Mouse (Mus musculus) kidney, adult 18-20 months (tissue): ENCODE results near the gene Cfdp1.

ENCODE experiments used
- DNase-seq: peaks from one replicate; pipeline ENCODE4 v3.0.0; 2021

Gene Cfdp1

DNA sequence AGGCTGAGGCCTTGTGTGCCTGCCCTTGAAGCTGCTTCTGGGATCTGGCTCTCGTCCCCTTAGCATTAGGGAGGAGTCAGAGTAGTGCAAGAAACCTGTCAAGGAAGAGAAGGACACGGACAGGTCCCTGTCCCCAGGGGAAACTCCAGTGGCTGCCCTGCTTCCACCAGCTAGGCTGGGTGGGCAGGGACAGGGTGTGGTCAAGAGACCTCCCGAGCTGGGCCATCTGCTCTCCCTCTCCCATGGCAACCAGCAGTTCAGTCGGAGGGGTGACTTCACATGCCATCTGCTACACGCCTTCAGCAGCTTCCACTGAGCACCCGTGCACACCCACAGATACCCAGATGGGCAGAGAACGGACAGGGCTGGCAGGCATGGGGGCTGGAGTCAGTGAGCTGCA, 117.8 kb downstream of the Cfdp1 start:
- peak; percentile 7 for DNase-seq

DNA sequence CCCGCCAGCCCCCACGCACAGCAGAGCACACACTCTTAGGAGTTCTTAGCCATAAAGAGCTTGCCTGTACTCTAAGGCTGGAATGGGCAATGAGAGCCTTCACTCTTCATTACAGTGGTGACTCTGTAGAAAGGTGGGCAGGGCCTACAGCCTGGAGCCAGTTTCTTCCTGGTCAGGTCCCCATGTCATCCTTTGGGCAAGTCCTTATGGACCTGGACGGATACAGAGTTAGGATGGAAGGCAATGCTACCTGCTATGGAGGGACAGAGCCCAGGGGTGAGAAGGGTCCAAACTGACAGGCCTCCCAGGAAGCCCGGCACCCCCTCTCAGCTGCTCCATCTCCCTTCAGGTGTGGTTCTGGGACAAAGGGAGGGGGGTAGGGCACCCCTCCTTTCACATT, 118.3 kb downstream of the Cfdp1 start:
- DNase-seq, result no peak

DNA sequence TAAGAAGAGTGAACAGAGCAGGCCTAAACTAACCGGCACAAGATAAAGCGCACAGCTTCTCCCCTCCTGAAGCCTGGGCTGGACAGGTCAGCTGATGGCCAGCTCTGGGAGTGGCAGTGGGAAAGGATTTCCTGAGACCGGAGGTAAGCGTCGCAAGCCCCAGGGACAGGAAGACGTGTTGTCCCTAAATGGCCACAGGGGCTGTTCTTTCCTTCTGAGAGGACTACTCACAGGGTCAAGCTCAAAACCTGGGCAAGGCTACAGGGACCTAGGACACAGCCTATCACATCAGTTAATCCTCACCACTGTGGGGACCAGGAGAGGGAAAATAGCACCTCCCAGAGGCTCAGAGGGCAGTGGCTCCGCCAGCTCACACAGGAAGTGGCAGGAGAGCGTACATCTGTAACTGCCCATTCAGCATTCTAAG, 118.7 kb downstream of the Cfdp1 start:
- DNase-seq, result peak; percentile 60

DNA sequence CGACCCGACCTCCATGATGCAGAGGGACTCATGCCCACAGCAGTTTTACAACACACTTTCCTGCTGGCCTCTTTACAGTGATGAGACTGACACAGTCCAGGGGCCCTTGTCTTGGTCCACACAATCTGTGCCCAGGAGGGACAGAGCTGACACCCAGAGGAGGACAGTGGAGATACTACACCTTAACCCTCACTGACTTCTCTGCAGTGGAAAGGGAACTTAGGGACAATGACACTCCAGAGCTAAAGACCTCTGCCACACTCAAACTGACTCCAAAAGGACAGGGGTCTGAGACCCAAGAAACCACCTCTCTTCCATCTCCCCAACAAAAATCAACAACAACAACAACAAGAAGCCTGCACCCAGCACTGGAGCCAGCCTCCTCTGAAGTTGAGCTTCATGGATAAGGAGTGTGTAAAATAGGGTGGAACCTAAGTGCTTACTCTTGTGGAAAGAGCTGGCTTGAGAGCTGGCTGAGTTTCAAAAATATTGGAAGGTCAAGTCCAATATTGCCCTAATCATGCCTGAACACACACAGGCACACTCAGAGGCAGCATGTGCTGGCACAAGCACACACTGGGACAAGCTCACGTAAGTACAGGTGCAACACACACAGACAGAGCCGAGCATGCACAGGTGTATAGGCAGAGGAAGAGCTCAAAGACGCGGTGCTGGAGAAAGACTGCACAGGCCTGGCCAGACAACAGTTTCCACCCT, 119.7 kb downstream of the Cfdp1 start:
- DNase-seq, result peak; percentile 47

DNA sequence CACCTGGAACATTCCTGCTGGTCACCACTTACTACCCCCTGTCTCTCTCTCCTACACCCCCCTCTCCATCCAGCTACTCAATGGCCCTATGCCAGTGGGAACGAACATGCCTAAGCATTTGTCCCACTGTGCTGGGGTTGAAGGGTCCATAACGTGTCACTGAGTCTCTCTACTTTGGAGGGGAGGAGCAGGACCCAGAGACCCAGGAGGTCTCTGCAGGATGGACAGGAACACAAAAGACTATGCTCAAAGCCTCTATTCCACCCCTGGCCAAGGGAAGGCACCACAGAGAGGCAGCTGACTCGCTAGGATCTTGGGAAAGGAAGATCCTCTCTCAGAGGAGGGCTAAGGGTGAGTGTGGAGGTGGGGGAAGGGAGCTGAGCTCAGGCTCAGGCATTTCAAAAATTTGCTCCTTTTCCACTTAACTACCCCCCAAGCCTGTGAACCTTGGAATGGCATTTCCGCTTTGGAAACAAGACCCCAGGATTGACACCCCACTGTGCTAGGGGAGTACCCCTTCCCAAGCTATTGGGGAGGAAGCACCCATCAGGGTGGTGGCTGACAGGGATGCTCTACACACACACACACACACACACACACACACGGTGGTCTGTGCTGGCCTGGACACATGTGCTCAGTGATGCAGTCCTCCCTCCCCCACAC, 120.4 kb downstream of the Cfdp1 start:
- peak; percentile 32 for DNase-seq

DNA sequence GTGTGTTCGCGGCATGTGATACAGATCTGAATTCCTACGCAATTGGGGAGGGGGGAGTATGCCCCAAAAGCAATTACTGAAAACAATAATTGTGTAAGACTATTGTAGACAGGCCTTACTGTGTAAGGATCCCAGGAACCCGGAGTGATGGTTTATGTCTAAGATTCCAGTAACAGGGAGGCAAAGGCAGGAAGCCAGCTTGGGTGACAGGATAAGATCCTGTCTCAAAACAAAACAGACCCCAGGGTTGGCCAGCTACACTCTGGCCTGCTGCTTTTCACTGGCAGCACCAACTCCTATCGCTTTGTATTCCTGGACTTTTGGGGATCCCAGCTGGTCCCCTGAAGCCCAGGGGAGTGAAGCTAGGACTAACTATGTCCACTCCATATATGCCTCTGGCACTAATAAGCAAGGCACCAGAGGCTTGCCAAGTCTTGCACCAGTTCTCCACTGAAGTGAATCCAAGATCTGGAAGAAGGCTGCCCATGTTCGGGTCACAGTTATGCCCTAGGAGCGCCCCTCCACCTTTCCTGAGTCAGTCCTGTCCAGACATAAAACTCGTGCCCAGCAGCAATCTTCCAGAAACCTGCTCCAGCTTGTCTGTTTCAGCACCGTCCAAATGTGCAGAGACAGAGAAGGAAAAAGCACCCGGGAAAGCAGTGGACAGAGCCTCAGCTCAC, 121.5 kb downstream of the Cfdp1 start:
- DNase-seq, result peak; percentile 56

DNA sequence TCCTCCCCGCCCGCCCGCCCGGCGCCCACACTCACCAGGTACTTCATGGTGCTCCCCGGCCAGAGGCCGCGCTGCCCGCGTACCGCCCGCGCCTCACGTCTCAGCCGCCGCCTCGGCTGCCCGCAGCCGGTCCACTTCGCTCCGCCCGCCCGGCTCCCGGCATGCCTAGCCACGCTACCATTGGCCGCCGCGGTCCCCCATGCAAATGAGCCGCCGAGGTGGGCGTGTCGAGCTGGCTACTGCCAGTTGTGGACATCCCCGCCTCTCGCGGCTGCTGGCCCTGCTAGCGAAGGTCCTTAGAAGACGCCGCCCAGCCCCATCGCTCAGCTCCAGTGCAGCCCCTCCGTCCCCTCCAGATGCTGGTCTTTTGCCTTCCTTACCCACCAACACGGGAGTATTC, 122.1 kb downstream of the Cfdp1 start:
- DNase-seq, result peak; percentile 99

DNA sequence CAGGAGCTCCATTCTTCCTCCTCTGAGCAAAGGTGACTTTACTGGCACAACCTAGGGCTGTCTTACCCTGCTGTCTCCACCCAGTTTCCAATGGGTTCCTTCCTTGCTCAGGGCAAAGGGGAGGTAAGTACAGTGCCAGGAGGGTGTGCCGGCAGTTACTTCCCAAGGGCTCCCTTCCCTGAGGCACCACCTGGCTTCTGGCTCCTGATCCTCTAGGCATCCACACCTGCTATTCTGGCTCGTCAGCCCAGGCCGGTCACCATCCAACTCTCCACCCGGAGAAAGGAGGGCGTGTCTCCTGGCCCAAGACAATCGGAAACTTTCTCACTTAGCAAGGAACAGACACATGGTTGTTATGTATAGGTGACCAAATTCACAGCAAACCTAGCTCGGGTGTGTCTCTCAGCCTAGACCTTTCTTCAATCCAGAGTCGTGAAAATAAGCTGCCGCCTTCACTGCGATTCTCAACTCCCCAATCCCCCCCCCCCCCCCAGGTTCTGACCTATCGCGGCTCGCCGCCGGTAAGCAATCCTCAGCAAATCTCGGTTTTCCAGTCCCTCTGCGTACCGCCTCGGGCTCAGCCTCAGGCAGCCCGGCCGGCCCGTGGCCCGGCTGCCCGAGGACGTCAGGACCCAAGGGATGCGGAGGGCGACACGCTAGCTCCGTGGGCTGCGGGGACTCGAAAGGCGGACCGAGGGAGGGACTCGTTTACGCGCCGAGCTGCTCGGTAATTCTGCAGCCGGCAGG, 122.7 kb downstream of the Cfdp1 start:
- DNase-seq, result peak; percentile 68

DNA sequence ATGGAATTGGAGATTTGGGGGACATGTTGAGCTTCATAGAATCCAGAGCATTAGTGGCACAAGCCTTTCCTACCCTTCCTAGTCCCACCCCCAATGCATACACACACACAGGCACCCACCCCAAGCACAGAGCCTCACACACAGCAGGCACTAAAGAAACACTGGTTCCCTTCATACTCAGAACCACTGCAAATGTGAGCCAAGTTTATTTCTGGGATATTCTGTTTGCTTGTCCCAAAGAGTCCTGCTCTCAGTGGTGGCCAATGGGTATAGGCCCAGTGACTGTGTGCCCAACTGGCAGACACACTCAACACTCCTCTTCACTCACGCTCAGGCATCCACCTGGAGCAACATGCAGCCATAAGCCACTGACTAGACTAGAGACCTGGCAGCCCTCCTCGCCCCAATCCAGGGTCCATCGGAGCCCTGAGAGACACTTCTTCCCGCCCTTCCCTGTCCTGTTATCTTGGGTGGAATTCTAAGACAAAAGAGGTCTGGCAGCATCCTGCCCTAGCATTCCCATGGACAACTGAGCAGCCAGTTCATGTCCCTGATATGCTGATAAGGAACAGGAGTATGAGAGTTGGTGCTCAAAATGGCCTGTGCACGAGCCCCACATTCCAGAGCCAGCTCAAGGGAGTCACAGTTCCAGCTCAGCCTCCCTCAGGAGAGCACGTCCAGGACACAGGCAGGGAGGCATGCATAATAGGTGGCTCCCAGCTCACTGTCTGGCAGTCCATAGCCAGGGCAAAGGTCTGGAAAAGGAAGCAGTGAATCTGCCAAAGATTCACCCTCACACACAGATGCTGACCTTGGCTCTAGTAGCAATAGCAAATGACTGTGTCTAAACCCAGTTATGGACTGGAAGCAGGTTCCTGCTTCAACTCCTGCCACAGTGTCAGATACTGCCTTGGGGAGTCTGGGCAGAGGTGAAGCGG, 124.6 kb downstream of the Cfdp1 start:
- peak; percentile 75 for DNase-seq

DNA sequence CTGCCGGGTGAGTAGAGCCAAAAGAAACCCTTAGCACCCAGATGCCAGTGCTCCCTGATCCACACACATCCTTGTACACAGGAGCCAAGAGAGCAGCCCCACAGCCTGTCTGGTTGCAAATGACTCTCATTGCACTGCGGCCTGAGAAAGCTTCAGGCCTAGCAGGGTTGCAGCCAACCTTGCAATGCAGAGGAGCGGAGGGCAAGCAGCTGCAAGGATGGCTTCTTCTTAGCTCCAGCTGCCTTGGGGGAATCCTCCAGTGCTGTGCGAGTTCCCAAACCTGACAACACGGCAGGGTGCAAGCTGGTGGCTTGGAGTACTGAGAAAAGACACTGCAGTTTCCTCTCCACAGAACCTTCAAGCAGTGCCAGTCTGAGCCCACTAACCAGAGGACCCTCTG, 125.6 kb downstream of the Cfdp1 start:
- DNase-seq, result no peak

DNA sequence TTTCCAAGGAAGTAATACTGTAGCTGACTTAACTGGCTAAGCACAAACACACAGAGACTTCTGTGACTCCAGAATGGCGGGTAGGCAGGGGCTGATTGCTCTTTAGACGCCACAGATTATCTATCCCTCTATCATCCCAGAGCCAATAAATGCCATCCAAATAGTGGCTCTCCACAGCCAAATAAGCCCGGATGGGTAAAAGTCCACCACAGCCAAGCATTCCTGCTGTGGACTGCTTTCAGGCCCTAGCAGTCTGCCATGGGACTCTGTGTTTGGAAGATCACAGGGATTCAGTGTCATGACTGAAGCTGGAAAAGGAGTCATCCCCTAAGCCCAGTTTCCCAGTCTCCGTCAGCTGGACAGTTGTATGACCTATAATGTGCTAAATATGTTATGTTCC, 126.5 kb downstream of the Cfdp1 start:
- DNase-seq, result no peak

DNA sequence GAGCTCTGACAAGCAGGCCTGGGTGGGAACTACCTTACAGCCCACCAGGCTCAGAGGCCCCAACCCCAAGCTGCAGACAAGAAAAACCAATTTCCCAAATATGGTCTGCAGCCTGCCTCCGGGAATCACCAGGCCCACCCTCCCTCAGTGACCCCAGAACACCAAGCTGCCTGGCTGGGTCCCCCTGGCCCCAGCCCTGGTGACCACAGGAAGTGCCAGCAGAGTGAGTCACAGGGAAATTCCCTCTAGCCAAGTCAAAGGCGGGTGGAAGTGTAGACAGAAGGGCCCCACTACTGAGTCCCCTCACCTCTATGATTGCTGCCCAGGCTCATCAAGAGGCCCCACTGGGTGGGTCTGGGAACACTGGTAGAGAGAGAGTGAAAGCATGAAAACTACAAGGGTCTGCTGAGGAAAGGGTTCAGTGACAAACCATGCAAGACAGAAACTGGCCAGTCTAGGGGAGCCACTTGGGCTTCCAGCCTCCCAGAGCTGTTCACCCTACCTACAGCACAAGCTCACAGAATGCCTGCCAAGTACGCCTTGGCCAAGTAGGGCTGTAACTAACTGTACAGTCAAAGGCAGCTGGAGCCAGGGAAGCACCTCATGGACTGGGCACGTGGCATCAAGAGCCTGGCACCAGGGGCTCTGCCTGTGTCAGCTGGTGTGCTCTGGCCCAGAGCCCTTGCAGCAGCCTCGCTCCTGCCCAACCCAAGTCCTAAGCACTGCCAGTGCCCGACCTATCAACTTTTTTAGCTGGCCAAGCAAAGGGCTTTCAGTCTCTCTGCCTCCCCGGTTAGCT, 127.8 kb downstream of the Cfdp1 start:
- peak; percentile 88 for DNase-seq

DNA sequence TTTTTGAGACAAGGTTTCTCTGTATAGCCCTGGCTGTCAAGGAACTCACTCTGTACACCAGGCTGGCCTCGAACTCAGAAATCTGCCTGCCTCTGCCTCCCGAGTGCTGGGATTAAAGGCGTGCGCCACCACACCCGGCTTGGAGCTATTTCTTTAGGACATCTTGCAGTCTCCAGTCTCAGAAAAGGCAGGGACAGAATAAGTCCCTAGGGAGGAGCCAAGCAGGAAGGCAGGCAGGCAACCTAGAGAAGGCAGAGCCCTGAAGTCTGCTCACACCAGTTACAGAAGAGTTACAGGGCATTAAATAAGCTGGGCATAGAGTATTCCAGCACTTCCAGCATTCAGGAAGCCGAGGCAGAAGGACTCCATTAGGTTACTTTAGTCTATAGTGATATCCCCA, 128.8 kb downstream of the Cfdp1 start:
- no peak for DNase-seq

DNA sequence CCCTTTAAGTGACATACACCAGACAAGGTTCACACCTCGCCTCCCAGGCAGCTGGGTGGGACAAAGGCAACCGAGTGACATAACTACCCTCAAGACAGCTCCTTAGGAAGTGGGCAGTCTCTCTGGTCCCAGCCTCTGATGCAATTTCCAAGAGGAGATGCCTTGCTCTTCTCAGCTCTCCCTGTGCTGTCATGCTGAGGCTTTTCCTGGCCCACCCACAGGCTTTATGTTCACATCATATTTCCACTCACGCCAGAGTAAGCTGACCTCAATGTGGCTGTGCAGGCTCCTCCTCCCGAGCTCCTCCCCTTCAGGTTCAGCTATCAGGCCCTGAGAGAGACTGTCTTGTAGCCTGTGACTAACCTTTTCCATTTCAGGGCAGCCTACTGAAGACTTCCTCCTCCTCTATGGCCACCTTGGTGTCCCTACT, 134.0 kb downstream of the Cfdp1 start:
- DNase-seq, result no peak

DNA sequence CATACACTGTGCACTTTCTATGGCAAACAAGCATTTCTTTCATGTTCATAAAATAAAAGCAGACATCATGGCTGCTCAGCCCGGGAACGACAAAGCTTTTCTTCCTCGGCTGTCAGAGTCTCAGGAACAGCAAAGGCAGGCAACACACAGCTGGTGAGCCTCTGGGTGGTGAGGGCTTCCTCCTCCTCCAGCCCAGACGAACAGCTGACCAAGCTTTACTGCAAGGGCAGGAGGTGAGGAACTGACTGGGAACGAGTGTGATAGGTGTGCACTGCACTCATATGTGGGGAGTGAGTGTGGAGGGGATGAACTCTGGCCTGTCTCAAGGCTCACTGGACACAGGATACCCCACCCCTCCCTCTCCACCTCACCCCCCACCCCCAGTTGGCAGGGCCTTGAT, 135.2 kb downstream of the Cfdp1 start:
- DNase-seq, result peak; percentile 19
